Comparison of ENCODE assay signal across 8 mouse cellular contexts in genomic region chr4:139601519-139602356, GRCm38 (mm10). TPM values are rescaled to one million over a fixed set of nuclear protein-coding genes. Genes with fewer than 3 reads are reported as not detected.
DNase-seq lines count a peak whose midpoint lies in the region; ATAC-seq and TF ChIP-seq lines count a peak whose summit lies in the region.

No protein-coding gene starts in this region.

- H3K36me3 ChIP-seq in megakaryocyte, embryonic 14.5 days (replicated peaks; ENCODE audit: low read length): no peaks in the 10 kb centered on the region
- peaks cover 13% of the 10 kb centered on the region for H3K36me3 ChIP-seq in heart, postnatal 0 days (replicated peaks; ENCODE audit: control insufficient read depth, insufficient read depth, low read length)
- 0 out of 2 replicates have a peak, but pooled peaks cover 6% of the 10 kb centered on the region for H3K36me3 ChIP-seq in stomach, embryonic 15.5 days

- no peak for DNase-seq in frontal cortex, postnatal 10 days (ENCODE audit: low spot score in 2 of 2)
- no peak for DNase-seq in heart, postnatal 0 days (ENCODE audit: low spot score)
- DNase-seq in cerebellum, postnatal 4 days (ENCODE audit: low spot score in 2 of 2): no peak
- no peak for DNase-seq in frontal cortex, postnatal 25 days (ENCODE audit: low spot score in 2 of 2)

- H3K4me1 ChIP-seq in megakaryocyte, embryonic 14.5 days: peaks cover 67% of the 10 kb centered on the region
- H3K4me1 ChIP-seq in heart, postnatal 0 days (ENCODE audit: control insufficient read depth, insufficient read depth): peaks cover 50% of the 10 kb centered on the region
- peaks cover 53% of the 10 kb centered on the region for H3K4me1 ChIP-seq in stomach, embryonic 15.5 days

- H3K9ac ChIP-seq in heart, postnatal 0 days (replicated peaks; ENCODE audit: low read depth, low read length): 0 out of 2 replicates have a peak overlapping the region, but pooled peaks have one; percentile 12
- no peak overlapping the region for H3K9ac ChIP-seq in stomach, embryonic 15.5 days

- no peaks in the 10 kb centered on the region for H3K9me3 ChIP-seq in megakaryocyte, embryonic 14.5 days
- no peaks in the 10 kb centered on the region for H3K9me3 ChIP-seq in heart, postnatal 0 days (replicated peaks; ENCODE audit: control insufficient read depth, low read length)
- no peaks in the 10 kb centered on the region for H3K9me3 ChIP-seq in stomach, embryonic 15.5 days

- 42% methylated on average over 7 of the region's 7 CpGs for WGBS in heart, postnatal 0 days
- WGBS in stomach, embryonic 15.5 days: 37% methylated on average over 7 of the region's 7 CpGs

- peak overlapping the region; percentile 77 for H3K4me3 ChIP-seq in megakaryocyte, embryonic 14.5 days (replicated peaks)
- no peak overlapping the region for H3K4me3 ChIP-seq in heart, postnatal 0 days (ENCODE audit: low read depth, low read length)
- H3K4me3 ChIP-seq in stomach, embryonic 15.5 days (replicated peaks): no peak overlapping the region

- peak overlapping the region; percentile 78 for H3K27ac ChIP-seq in heart, postnatal 0 days (ENCODE audit: low read depth)
- H3K27ac ChIP-seq in stomach, embryonic 15.5 days: peak overlapping the region; percentile 84

- no peak for TF ChIP-seq EP300 in heart, postnatal 0 days (IDR thresholded peaks at IDR 0.05; ENCODE audit: low read depth)

- ATAC-seq in frontal cortex, adult (ENCODE audit: low TSS enrichment): peak; percentile 53
- no peak for ATAC-seq in megakaryocyte, adult 5-6 weeks (ENCODE audit: poor library complexity, severe bottlenecking)
- no peak for ATAC-seq in heart, postnatal 0 days (ENCODE audit: insufficient read depth, low read depth)
- ATAC-seq in stomach, embryonic 15.5 days (ENCODE audit: insufficient read depth, low FRiP score, low read depth): no peak

- peaks cover 65% of the 10 kb centered on the region for H3K27me3 ChIP-seq in megakaryocyte, embryonic 14.5 days (replicated peaks)
- no peaks in the 10 kb centered on the region for H3K27me3 ChIP-seq in heart, postnatal 0 days (ENCODE audit: control insufficient read depth, insufficient read depth, low read length)
- H3K27me3 ChIP-seq in stomach, embryonic 15.5 days (replicated peaks): no peaks in the 10 kb centered on the region

- no peak for TF ChIP-seq CTCF in heart, postnatal 0 days (IDR thresholded peaks at IDR 0.05; ENCODE audit: low read depth)

- H3K4me2 ChIP-seq in heart, postnatal 0 days (ENCODE audit: low read depth, low read length): peak overlapping the region; percentile 17
- H3K4me2 ChIP-seq in stomach, embryonic 15.5 days: peak overlapping the region; percentile 32; the same call in 1 of the 2 replicates

RNA-seq across cellular contexts. Expression of gene Gm21969, which starts 1.2 kb away (rescaled TPM):
- polyA plus RNA-seq in megakaryocyte, embryonic 14.5 days (2012; ENCODE audit: insufficient read depth, low replicate concordance): 0.03 TPM in 1 of 2 replicates, not detected in the other
- total RNA-seq in megakaryocyte, adult 5-6 weeks (2015): not detected in 2 replicates
- not detected in 2 replicates for total RNA-seq in megakaryocyte, adult 5-6 weeks (2017)
- not detected in 2 replicates for total RNA-seq in heart, postnatal 0 days (2014; rRNA removed; ENCODE audit: low replicate concordance)
- polyA plus RNA-seq in heart, postnatal 0 days (2015; fragmentation: Nextera tagmentation; extraction: Ambion mirVana): not detected in 2 replicates
- not detected in 2 replicates for polyA plus RNA-seq in stomach, embryonic 15.5 days (2015; fragmentation: Nextera tagmentation; extraction: Ambion mirVana)

RNA-seq across cellular contexts. Expression of gene Aldh4a1, which starts 20.9 kb away (rescaled TPM):
- 12.3 and 18.6 TPM in 2 replicates for polyA plus RNA-seq in megakaryocyte, embryonic 14.5 days (2012; ENCODE audit: insufficient read depth, low replicate concordance)
- total RNA-seq in megakaryocyte, adult 5-6 weeks (2015): 4.9 and 5.7 TPM in 2 replicates
- 5.8 and 8.9 TPM in 2 replicates for total RNA-seq in megakaryocyte, adult 5-6 weeks (2017)
- total RNA-seq in heart, postnatal 0 days (2014; rRNA removed; ENCODE audit: low replicate concordance): 47.7 and 53.7 TPM in 2 replicates
- 21.7 and 24.9 TPM in 2 replicates for polyA plus RNA-seq in heart, postnatal 0 days (2015; fragmentation: Nextera tagmentation; extraction: Ambion mirVana)
- polyA plus RNA-seq in stomach, embryonic 15.5 days (2015; fragmentation: Nextera tagmentation; extraction: Ambion mirVana): 27.6 and 30.7 TPM in 2 replicates

RNA-seq across cellular contexts. Expression of gene Tas1r2, which starts 51.6 kb away (rescaled TPM):
- polyA plus RNA-seq in megakaryocyte, embryonic 14.5 days (2012; ENCODE audit: insufficient read depth, low replicate concordance): 0.48 TPM in 1 of 2 replicates, not detected in the other
- total RNA-seq in megakaryocyte, adult 5-6 weeks (2015): not detected in 2 replicates
- total RNA-seq in megakaryocyte, adult 5-6 weeks (2017): not detected in 2 replicates
- not detected in 2 replicates for total RNA-seq in heart, postnatal 0 days (2014; rRNA removed; ENCODE audit: low replicate concordance)
- not detected in 2 replicates for polyA plus RNA-seq in heart, postnatal 0 days (2015; fragmentation: Nextera tagmentation; extraction: Ambion mirVana)
- not detected in 2 replicates for polyA plus RNA-seq in stomach, embryonic 15.5 days (2015; fragmentation: Nextera tagmentation; extraction: Ambion mirVana)
